In genomic region chr15:28067373-28067772, GRCm38 (mm10) we compare ENCODE assay signal across 9 mouse cellular contexts. TPM values are rescaled to one million over a fixed set of nuclear protein-coding genes. Genes with fewer than 3 reads are reported as not detected.
A peak's percentile ranks its signal among the peaks of the same experiment; 100 is the strongest.
DNase-seq lines count a peak whose midpoint lies in the region; ATAC-seq and TF ChIP-seq lines count a peak whose summit lies in the region.
"Had no signal": no experiment of that assay in that cellular context is flagged by ENCODE, and none has a peak within 500 bp of the region (broad histone marks: within the 10 kb centered on the region; RNA-seq: fewer than 3 reads in every experiment).

No protein-coding gene starts in this region.

- H3K9ac ChIP-seq in midbrain, postnatal 0 days (replicated peaks; ENCODE audit: low read length, poor library complexity, severe bottlenecking), result no peak overlapping the region
- no peak overlapping the region for H3K9ac ChIP-seq in midbrain, embryonic 16.5 days (ENCODE audit: low read depth, low read length)
- H3K9ac ChIP-seq: forebrain, embryonic 13.5 days had no signal

- peak; percentile 60 for TF ChIP-seq CTCF in midbrain, postnatal 0 days (IDR thresholded peaks at IDR 0.05)

- H3K4me1 ChIP-seq in midbrain, postnatal 0 days (ENCODE audit: insufficient read depth, low read length), result no peaks in the 10 kb centered on the region; the same call in 1 of the 2 replicates
- no peaks in the 10 kb centered on the region for H3K4me1 ChIP-seq in midbrain, embryonic 16.5 days (ENCODE audit: control insufficient read depth, insufficient read depth, low read length)

- no peak for ATAC-seq in midbrain, postnatal 0 days (ENCODE audit: low FRiP score)
- ATAC-seq in midbrain, embryonic 16.5 days, result no peak
- ATAC-seq: forebrain, embryonic 13.5 days had no signal

- H3K27ac ChIP-seq in midbrain, postnatal 0 days (ENCODE audit: low read depth, low read length), result no peak overlapping the region
- H3K27ac ChIP-seq in midbrain, embryonic 16.5 days (ENCODE audit: low read length), result no peak overlapping the region
- H3K27ac ChIP-seq: forebrain, embryonic 13.5 days had no signal

- no peaks in the 10 kb centered on the region for H3K27me3 ChIP-seq in midbrain, postnatal 0 days (ENCODE audit: insufficient read depth, low read length)
- no peaks in the 10 kb centered on the region for H3K27me3 ChIP-seq in midbrain, embryonic 16.5 days (ENCODE audit: control insufficient read depth, insufficient read depth, low read depth, low read length)
- no peaks in the 10 kb centered on the region for H3K27me3 ChIP-seq in splenic B cell, adult 2 months (ENCODE audit: control insufficient read depth, insufficient read depth, low read length, poor library complexity, severe bottlenecking)
- H3K27me3 ChIP-seq: forebrain, embryonic 13.5 days had no signal

- no peaks in the 10 kb centered on the region for H3K9me3 ChIP-seq in midbrain, postnatal 0 days (ENCODE audit: low read length)
- H3K9me3 ChIP-seq in midbrain, embryonic 16.5 days (replicated peaks; ENCODE audit: control insufficient read depth, low read length, poor library complexity, severe bottlenecking), result no peaks in the 10 kb centered on the region
- H3K9me3 ChIP-seq: forebrain, embryonic 13.5 days had no signal

- H3K4me3 ChIP-seq in midbrain, postnatal 0 days (ENCODE audit: low read depth, low read length), result no peak overlapping the region
- H3K4me3 ChIP-seq in midbrain, embryonic 16.5 days (ENCODE audit: low read depth, low read length), result no peak overlapping the region
- H3K4me3 ChIP-seq: forebrain, embryonic 13.5 days had no signal

- DNase-seq in heart, postnatal 10 days, result peak; percentile 22 to 23
- DNase-seq in heart, adult 11 months, result no peak
- DNase-seq in midbrain, postnatal 0 days (ENCODE audit: low spot score), result peak; percentile 34
- peak; percentile 52 for DNase-seq in cerebellum, postnatal 10 days
- peak; percentile 30 for DNase-seq in splenic B cell, adult 2 months (ENCODE audit: low read depth, low spot score)
- no peak for DNase-seq in ovary, adult 18-20 months (ENCODE audit: low spot score)
- DNase-seq in yolk sac, embryonic 10.5 days (ENCODE audit: low spot score), result no peak

- intact Hi-C loops in heart, postnatal 10 days (cut with DNase I), result loop anchor here (2.0 to 5.0 kb wide), 2 partner anchors 40 to 147 kb away; partner anchors contain the start of gene Trio

- H3K36me3 ChIP-seq in midbrain, postnatal 0 days (ENCODE audit: insufficient read depth, low read length), result no peaks in the 10 kb centered on the region
- no peaks in the 10 kb centered on the region for H3K36me3 ChIP-seq in midbrain, embryonic 16.5 days (ENCODE audit: control insufficient read depth, insufficient read depth, low read length)
- no peaks in the 10 kb centered on the region for H3K36me3 ChIP-seq in splenic B cell, adult 2 months (ENCODE audit: control insufficient read depth, insufficient read depth, low read length, poor library complexity, severe bottlenecking)

- H3K4me2 ChIP-seq in midbrain, postnatal 0 days (ENCODE audit: low read depth, low read length, poor library complexity, severe bottlenecking), result no peak overlapping the region
- H3K4me2 ChIP-seq in midbrain, embryonic 16.5 days (ENCODE audit: low read length), result no peak overlapping the region
- H3K4me2 ChIP-seq: forebrain, embryonic 13.5 days had no signal

RNA-seq across cellular contexts. Expression of gene Trio, which starts 41.7 kb away (rescaled TPM):
- total RNA-seq in heart, postnatal 10 days (2021), result 10 to 100 TPM; 73.8 to 88.9 TPM
- total RNA-seq in midbrain, postnatal 0 days (2014; rRNA removed), result 213 and 251 TPM in 2 replicates
- polyA plus RNA-seq in midbrain, postnatal 0 days (2015; fragmentation: Nextera tagmentation; extraction: Ambion mirVana), result 19.0 and 23.3 TPM in 2 replicates
- 37.5 and 45.9 TPM in 2 replicates for polyA plus RNA-seq in midbrain, embryonic 16.5 days (2015; fragmentation: Nextera tagmentation; extraction: Ambion mirVana)

Comparison
In these comparisons a context has a peak if more than half of its experiments do, and no peak if none do; other contexts are left out.
1. DNase-seq: peak in heart, postnatal 10 days (2 of 2), midbrain, postnatal 0 days (single experiment), cerebellum, postnatal 10 days (2 of 2) and splenic B cell, adult 2 months (single experiment); none in heart, adult 11 months (single experiment), ovary, adult 18-20 months (single experiment) and yolk sac, embryonic 10.5 days (single experiment).